Mouse (Mus musculus) testis, adult 2 months (tissue): ENCODE data around the gene Rpl10-ps3. TPM values are rescaled to one million over a fixed set of nuclear protein-coding genes. Genes with fewer than 3 reads are reported as not detected.

ENCODE experiments used
- H3K27ac ChIP-seq: fragments of 200-500 bp; 2 replicates; pipeline ENCODE4 v1.5.1; 2012; ENCODE audit warnings: low read depth, low read length; ENCODE audit not compliant: control insufficient read depth, insufficient read depth
- H3K27me3 ChIP-seq: fragments of 200-500 bp; 2 replicates; pipeline ENCODE4 v1.6.1; 2012; ENCODE audit warnings: mild to moderate bottlenecking, low read length, moderate library complexity; ENCODE audit not compliant: control insufficient read depth, insufficient read depth
- H3K36me3 ChIP-seq: fragments of 200-500 bp; 2 replicates; pipeline ENCODE4 v1.6.1; 2012; ENCODE audit warnings: mild to moderate bottlenecking, low read length; ENCODE audit not compliant: control insufficient read depth, insufficient read depth
- H3K4me1 ChIP-seq: fragments of 200-500 bp; 2 replicates; pipeline ENCODE4 v1.6.1; 2012; ENCODE audit warnings: low read length; ENCODE audit not compliant: control insufficient read depth, insufficient read depth
- H3K4me3 ChIP-seq: fragments of 200-500 bp; 2 replicates; pipeline ENCODE4 v1.5.1; 2012; ENCODE audit warnings: low read depth, mild to moderate bottlenecking, low read length, moderate library complexity, mixed read lengths; ENCODE audit not compliant: control insufficient read depth
- CTCF ChIP-seq: fragments of 200-500 bp; IDR thresholded peaks from 2 replicates; pipeline ENCODE4 v1.5.1; 2012; ENCODE audit warnings: low read depth, mild to moderate bottlenecking, inconsistent platforms, low read length, moderate library complexity; ENCODE audit not compliant: control insufficient read depth, insufficient read depth, insufficient replicate concordance
- POLR2A ChIP-seq: fragments of 200-500 bp; IDR thresholded peaks from 2 replicates; pipeline ENCODE4 v1.6.1; 2012; ENCODE audit warnings: low read depth, mild to moderate bottlenecking, inconsistent platforms, low read length, moderate library complexity; ENCODE audit not compliant: control insufficient read depth
- polyA plus RNA-seq: library from polyadenylated mRNA; depleted of rRNA; stranded (reverse); fragments of >200 nt; gene quantifications from 2 replicates; pipeline ENCODE4 v1.2.3, GENCODE M21; 2012; rRNA removed

The Rpl10-ps3 gene
- polyA plus RNA-seq, 1 experiment, result 5.3 TPM

DNA sequence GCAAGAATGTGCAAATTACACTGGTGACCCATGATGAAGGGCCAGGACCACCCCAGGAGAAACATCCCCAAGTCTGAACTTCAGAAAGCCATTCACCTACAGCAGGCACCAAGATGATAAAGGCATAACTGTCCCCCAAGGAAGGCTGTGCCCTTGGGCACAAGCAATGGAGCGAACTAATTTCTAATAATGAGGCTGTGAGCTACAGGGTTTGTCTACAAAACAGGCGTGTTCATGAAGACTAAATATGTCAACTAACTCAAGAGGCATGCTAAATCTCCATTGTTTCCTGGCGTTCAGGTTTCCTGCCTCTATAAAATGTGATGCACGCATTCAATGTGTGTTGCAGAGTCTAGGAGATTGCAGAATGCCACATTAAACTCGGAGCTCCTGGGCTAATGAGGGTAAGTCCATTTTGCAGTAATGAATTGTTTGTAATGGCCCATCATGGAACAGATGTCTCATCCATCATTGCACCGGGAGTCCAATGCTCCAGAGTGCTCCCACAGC lies 33.7 kb downstream of the Rpl10-ps3 start:
- H3K27ac ChIP-seq, result no peak overlapping the region
- peaks cover 2% of the 10 kb centered on the region for H3K4me1 ChIP-seq
- H3K4me3 ChIP-seq, result no peak overlapping the region
- no peak for TF ChIP-seq POLR2A
- TF ChIP-seq CTCF, result no peak
- H3K36me3 ChIP-seq, result no peaks in the 10 kb centered on the region
- no peaks in the 10 kb centered on the region for H3K27me3 ChIP-seq

DNA sequence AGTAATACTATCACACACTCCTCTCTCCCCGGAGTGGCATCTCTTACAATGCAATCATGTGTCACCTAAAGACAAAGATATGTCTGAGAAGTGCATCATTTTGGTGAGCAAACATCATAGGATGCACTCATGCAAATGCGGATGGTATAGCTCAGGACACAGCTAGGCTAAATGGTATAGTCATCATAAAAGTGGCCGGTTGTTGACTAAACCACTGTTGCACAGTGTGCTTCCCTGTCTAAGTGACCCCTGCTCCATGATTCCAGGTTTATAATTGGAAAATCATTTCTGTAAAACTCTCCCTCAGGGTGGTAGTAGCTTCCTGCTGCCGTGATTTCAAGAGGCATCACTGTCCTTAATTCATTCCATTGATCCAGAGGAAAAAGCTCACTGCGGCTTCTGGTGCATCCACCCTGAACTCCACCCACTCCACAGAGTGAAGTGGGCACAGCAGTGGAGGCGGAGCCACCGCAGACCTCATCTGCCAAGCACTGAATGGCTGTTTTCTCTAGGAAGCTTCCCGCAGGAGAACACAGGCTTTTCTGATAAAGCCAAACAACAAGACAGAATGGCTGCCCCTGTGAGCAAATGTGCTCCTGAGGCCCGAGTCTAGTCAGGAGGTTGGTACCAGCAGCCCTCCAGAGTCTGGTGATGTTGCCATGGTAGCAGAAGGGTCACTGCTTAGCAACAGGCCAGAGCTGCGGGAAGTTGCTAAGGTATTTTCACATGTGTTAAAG lies 38.9 kb downstream of the Rpl10-ps3 start:
- no peaks in the 10 kb centered on the region for H3K36me3 ChIP-seq
- H3K27me3 ChIP-seq, result no peaks in the 10 kb centered on the region
- H3K4me3 ChIP-seq, result peak overlapping the region; percentile 76
- no peak for TF ChIP-seq CTCF
- no peak for TF ChIP-seq POLR2A
- no peak overlapping the region for H3K27ac ChIP-seq
- H3K4me1 ChIP-seq, result peaks cover 6% of the 10 kb centered on the region

GRCm38 (mm10) chr9:50305046-50305445 lies 39.7 kb downstream of the Rpl10-ps3 start:
- peaks cover 6% of the 10 kb centered on the region for H3K4me1 ChIP-seq
- no peak overlapping the region for H3K4me3 ChIP-seq
- no peak for TF ChIP-seq POLR2A
- no peak for TF ChIP-seq CTCF
- no peaks in the 10 kb centered on the region for H3K27me3 ChIP-seq
- H3K36me3 ChIP-seq, result no peaks in the 10 kb centered on the region
- no peak overlapping the region for H3K27ac ChIP-seq

DNA sequence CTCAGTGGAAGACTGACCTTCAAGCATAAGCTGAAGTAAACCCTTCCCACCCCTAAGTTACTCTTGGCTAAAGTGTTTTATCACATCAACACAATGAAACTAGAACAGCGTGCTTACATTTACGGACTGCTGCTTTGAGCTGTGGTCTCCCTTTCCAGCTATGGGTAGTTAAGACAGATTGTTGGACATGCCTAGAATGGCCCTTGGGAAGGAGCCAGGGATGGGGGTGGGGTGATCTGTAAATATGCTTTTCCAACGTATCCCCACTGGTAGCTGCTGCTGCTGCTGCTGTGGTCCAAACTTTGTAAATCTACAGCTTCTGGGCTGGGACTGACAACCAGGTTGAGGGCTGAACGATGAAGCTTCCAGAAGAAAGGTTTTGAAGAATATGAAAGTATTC lies 40.8 kb downstream of the Rpl10-ps3 start:
- TF ChIP-seq CTCF, result no peak
- no peak for TF ChIP-seq POLR2A
- no peak overlapping the region for H3K4me3 ChIP-seq
- peaks cover 6% of the 10 kb centered on the region for H3K4me1 ChIP-seq
- no peaks in the 10 kb centered on the region for H3K27me3 ChIP-seq
- no peaks in the 10 kb centered on the region for H3K36me3 ChIP-seq
- no peak overlapping the region for H3K27ac ChIP-seq

DNA sequence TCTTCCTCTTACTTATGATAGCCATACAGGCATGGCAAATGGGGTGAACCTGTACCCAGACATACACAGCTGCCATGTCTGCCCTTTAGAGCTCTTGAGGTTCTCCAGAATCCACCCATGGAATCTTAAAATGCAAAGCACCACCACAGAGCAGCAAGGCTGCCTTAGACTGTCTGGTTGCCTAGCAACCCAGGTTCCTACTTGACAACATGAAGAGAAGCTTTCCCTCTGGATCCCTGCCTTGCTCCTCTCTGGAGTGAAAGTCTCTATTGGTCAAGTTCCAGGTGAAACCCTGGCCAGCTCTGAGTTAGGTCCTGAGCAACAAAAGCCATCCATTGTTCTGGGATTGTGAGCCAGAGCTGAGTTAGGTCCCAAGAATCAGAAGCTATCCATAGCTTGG lies 43.0 kb downstream of the Rpl10-ps3 start:
- Histone ChIP-seq H3K27ac (no peak overlapping the region), H3K4me3 (peak overlapping the region; percentile 70), H3K36me3 (no peaks in the 10 kb centered on the region), H3K4me1 (peaks cover 6% of the 10 kb centered on the region), H3K27me3 (no peaks in the 10 kb centered on the region)
- no peak for TF ChIP-seq CTCF

DNA sequence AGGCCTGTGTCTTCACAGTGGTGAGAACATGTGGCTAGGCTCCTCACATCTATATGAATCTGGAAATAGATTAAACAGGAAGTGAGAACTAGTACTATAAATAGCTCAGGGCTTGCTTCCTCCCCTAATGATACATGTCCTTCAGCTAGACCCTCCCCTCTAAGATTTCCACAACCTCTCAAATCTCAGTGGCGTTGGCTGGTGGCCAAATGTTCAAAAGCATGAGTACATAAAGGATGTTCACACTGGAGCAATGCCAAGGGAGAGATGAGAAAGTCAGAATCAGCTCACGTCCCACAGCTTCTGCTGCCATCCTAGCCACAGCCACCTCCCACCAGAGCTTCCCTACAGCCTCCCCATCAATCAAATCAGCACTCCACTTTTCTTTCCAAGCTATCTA lies 46.4 kb downstream of the Rpl10-ps3 start:
- Histone ChIP-seq H3K4me1 (no peaks in the 10 kb centered on the region), H3K27me3 (no peaks in the 10 kb centered on the region), H3K4me3 (no peak overlapping the region), H3K36me3 (no peaks in the 10 kb centered on the region), H3K27ac (no peak overlapping the region)
- no peak for TF ChIP-seq POLR2A
- TF ChIP-seq CTCF, result no peak

Other genes starting within 250 kb of the Rpl10-ps3 start
- gene Plet1, start 149.6 kb upstream of the Rpl10-ps3 start, polyA plus RNA-seq, result 0.16 and 0.87 TPM in 2 replicates
- gene Pts, start 183.8 kb upstream of the Rpl10-ps3 start, polyA plus RNA-seq, result 9.9 and 10.7 TPM in 2 replicates
- 0.67 and 0.72 TPM in 2 replicates for gene Il18, start 209.9 kb upstream of the Rpl10-ps3 start, polyA plus RNA-seq
- 0.67 and 0.89 TPM in 2 replicates for gene Bco2, start 210.2 kb upstream of the Rpl10-ps3 start, polyA plus RNA-seq
- gene Tex12, start 216.4 kb upstream of the Rpl10-ps3 start, polyA plus RNA-seq, result 3.7 and 6.2 TPM in 2 replicates